Mouse (Mus musculus) lung, adult 2 months (tissue): ENCODE measurements around the gene Gm9774. TPM values are rescaled to one million over a fixed set of nuclear protein-coding genes. Genes with fewer than 3 reads are reported as not detected.

Experiments
- DNase-seq: peaks from one replicate; pipeline ENCODE4 v3.0.0; 2022
- H3K4me1 ChIP-seq: fragments of 200-500 bp; 2 replicates; pipeline ENCODE4 v1.6.1; 2011; ENCODE audit warnings: low read length; ENCODE audit not compliant: control insufficient read depth, insufficient read depth
- H3K4me3 ChIP-seq: fragments of 200-500 bp; replicated peaks from 2 replicates; pipeline ENCODE3; 2011; ENCODE audit warnings: low read depth, mild to moderate bottlenecking, control low read depth, low read length; ENCODE audit errors: extremely low read depth
- CTCF ChIP-seq: fragments of 200-500 bp; IDR thresholded peaks from 2 replicates; pipeline ENCODE4 v1.5.1; 2011; ENCODE audit warnings: mild to moderate bottlenecking, low read length, control low read depth; ENCODE audit not compliant: insufficient read depth
- POLR2A ChIP-seq: fragments of 200-500 bp; IDR thresholded peaks from 2 replicates; pipeline ENCODE4 v1.6.1; 2011; ENCODE audit warnings: low read depth, mild to moderate bottlenecking, control low read depth, low read length, borderline replicate concordance; ENCODE audit errors: extremely low read depth
- WGBS: fragments of 180-500 bp; shearing (Covaris S2); methylation state at CpG from one replicate; pipeline ENCODE4 v1.1.7; 2018; 5-methylcytosine and 5-hydroxymethylcytosine counted together
- polyA plus RNA-seq: library from polyadenylated mRNA; depleted of rRNA; stranded (reverse); fragments of >200 nt; gene quantifications from 2 replicates; pipeline ENCODE4 v1.2.3, GENCODE M21; 2012; rRNA removed

The Gm9774 gene
- polyA plus RNA-seq, result 5.0 and 6.3 TPM in 2 replicates

DNA sequence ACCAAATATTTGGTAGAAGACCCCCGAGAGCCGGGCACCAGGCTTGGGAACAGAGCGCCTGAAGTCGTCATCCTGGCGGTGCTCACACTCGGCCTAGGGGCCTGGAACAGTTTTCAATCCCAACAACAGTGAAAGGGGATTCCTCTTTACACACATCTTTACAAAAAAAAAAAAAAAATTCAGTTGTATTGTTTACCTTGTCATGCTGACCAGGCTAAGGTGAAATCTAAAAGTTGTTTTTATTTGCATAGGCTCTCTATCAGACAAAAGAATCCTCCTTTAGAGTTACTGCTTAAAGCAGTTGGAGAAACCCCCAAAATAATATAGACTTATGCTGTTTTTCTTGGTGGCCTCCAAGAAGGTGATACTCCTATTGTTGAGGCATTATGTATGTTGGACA lies at the start of gene Gm9774:
Gm9774 (minus strand) TSS at position 101 of the 400 bp plus-strand sequence.
- H3K4me1 ChIP-seq, result no peaks in the 10 kb centered on the region
- H3K4me3 ChIP-seq, result no peak within 1 kb of the TSS
- DNase-seq, result no peak
- TF ChIP-seq CTCF, result no peak
- no peak for TF ChIP-seq POLR2A
- 89% methylated on average over 6 of the region's 6 CpGs for WGBS

DNA sequence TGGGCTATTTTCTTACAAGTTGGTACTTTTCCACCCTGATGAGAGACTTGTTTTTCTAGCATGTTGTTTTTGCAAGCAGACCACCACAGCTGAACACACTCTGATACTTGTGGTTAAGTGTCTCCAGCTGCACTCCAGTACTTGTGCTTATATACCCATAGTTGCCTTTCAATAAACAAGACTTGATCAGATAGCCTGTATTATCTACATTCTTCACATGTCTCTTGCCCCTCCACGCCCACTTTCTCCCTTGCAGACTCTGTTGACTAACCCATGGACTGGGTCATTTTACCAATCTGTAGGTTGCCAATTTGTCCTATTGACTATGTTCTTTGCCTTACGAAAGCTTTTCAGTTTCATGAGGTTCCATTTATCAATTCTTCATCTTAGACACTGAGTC lies 40.9 kb upstream of the Gm9774 start:
- DNase-seq, result no peak
- WGBS, result 65% methylated on average over 2 of the region's 2 CpGs
- H3K4me3 ChIP-seq, result no peak overlapping the region
- TF ChIP-seq POLR2A (no peak), CTCF (no peak)
- H3K4me1 ChIP-seq, result no peaks in the 10 kb centered on the region

DNA sequence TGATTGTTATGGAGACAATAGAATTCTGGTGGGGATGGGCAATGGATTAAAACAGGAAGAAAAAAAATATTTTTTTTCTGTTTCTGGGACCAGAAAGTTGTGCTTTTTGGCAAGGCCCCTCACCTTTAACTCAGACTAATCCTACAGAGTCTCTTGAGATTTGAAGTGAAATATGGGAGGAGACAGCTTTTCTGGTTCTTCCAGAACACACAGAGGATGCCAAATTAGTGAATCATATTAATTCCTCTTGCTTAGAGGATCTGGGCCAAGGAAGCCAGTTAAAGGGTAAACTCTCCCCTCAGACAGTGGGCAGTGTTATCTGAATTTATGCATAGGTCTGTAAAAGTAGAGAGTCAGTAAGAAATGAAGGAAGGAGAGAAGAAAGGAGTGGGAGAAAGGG lies 38.2 kb upstream of the Gm9774 start:
- TF ChIP-seq POLR2A, result no peak
- no peak for TF ChIP-seq CTCF
- no peak for DNase-seq
- Histone ChIP-seq H3K4me1 (no peaks in the 10 kb centered on the region), H3K4me3 (no peak overlapping the region)

DNA sequence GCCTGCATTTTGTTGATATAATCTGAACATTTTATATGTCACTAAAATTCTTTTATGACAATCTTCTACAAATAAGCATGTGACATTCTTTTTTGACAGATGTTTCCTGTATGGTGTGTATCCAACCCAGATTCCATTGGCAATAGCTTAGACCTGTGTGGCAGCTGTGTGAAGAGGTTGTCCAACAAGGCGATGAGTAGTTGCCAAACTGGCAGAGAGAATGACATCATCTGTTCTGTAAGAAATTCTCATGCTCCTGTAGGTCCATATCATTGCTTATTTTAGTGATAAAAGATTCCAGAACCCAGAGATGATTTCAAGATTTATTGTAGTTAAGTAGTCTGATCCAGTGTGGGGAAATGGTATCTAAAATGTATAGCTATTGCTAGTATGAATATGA lies 37.4 kb upstream of the Gm9774 start:
- 55% methylated on average over 1 of the region's 1 CpGs for WGBS
- H3K4me3 ChIP-seq, result no peak overlapping the region
- no peaks in the 10 kb centered on the region for H3K4me1 ChIP-seq
- TF ChIP-seq POLR2A, result no peak
- no peak for TF ChIP-seq CTCF
- DNase-seq, result no peak

DNA sequence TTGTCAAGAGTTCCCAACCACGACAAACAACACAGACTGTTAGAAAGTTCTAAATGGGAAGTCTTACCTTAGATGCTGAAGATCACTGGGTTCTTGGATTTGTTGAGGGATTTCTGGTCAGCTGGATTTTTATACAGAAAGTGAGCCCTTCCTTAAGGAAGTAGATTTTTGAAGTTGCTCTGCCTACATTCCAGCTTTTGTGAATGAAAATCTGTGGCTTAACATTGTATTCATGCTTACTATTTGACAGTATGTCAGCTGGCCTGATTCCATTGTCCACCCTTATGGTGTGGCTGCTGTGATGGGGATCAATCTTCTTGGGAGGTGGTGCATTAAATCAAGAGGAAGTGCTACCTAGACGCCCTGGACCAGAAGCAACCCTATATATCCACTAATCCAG lies 29.4 kb upstream of the Gm9774 start, which contains the start of gene Sprr3:
Sprr3 (minus strand) TSS at position 101 of the 400 bp plus-strand sequence.
- TF ChIP-seq POLR2A (no peak), CTCF (no peak)
- 45% methylated on average over 2 of the region's 2 CpGs for WGBS
- no peak within 1 kb of the TSS for H3K4me3 ChIP-seq
- DNase-seq, result no peak
- no peaks in the 10 kb centered on the region for H3K4me1 ChIP-seq

DNA sequence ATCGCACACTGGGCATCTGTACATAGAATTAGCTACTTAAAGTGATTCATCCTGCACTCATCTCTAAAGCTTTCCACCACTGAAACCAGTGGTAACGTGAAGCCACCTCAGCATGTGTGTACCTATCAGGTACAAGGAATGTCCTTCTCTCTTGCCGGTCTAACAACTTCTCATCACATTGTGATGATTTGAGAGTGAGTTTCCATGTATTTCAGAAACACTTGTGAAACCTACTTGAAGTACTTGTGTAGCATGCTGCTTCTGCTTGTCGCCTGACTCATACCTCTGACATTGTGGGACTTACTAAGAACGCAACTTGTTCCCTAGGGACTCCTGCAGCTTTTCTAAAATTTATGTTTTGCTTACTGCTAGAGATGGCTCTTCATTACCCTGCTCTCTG lies 25.9 kb upstream of the Gm9774 start:
- Histone ChIP-seq H3K4me3 (no peak overlapping the region), H3K4me1 (no peaks in the 10 kb centered on the region)
- DNase-seq, result no peak
- TF ChIP-seq CTCF (no peak), POLR2A (no peak)
- 61% methylated on average over 5 of the region's 5 CpGs for WGBS

DNA sequence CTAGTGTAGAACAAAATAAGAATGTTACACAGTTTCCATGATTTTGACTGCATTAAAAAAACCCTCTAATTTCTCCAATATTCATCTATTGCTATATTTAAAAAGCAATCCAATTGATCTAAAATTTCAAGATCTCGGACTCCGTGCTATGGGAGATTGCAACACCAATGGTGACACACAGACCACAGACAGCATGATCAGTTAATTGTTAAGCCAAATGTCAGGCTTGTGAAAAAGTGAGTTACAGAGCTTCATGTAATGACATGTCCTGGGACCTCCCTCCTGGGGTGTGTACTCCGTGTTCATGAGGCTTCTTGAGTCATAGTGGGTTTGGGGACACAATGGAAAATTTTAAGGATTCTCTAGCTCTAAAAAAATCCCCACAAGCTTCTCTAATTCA lies 11.0 kb upstream of the Gm9774 start:
- WGBS, result 83% methylated on average over 3 of the region's 3 CpGs
- no peak for DNase-seq
- no peak for TF ChIP-seq CTCF
- no peak for TF ChIP-seq POLR2A
- Histone ChIP-seq H3K4me1 (no peaks in the 10 kb centered on the region), H3K4me3 (no peak overlapping the region)

DNA sequence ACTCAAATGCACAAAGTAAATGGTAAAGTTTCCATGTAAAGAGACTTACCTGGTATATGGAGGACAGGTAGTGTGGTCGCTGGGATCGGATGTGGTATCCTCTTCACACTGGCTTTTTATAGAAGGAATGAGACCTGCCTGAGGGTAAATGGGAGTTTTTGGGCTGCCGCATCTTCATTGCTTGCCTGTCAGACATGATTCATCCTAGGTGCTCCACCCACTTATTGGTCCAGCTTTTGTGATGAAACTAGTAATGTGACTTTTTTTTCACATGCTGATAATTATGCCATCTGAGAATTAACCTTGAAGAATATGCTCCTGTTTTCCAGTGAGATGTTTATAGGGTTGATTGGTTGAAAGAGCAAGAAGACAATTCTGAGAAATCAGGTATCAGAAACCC lies 9.5 kb upstream of the Gm9774 start, which contains the start of gene Sprr1b:
Sprr1b (minus strand) TSS at position 101 of the 400 bp plus-strand sequence.
- no peak within 1 kb of the TSS for H3K4me3 ChIP-seq
- no peaks in the 10 kb centered on the region for H3K4me1 ChIP-seq
- TF ChIP-seq CTCF (no peak), POLR2A (no peak)
- no peak for DNase-seq
- WGBS, result 90% methylated on average over 3 of the region's 3 CpGs

DNA sequence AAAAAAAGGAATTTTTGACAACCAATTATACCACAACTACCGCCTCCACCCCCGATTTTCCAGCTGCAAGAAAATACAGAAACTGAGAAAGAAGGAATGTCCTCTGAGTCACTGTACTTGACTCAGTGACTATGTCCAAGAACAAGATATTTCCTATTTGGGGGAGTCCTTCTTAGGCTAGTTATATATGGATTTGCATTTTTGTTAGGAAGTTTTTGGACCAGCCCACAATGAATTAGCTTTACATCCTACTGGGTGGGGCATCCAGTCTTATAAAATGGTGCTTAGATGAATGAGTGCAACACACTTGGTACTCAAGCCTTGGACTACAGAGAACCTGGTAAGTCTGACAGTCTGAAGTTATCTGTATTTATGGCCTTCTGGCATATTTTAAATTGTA lies 3.1 kb upstream of the Gm9774 start, which contains the start of gene Sprr2k:
Sprr2k (plus strand) TSS at position 301 of the 400 bp plus-strand sequence.
- no peaks in the 10 kb centered on the region for H3K4me1 ChIP-seq
- 89% methylated on average over 2 of the region's 2 CpGs for WGBS
- no peak within 1 kb of the TSS for H3K4me3 ChIP-seq
- no peak for DNase-seq
- TF ChIP-seq POLR2A (no peak), CTCF (no peak)

DNA sequence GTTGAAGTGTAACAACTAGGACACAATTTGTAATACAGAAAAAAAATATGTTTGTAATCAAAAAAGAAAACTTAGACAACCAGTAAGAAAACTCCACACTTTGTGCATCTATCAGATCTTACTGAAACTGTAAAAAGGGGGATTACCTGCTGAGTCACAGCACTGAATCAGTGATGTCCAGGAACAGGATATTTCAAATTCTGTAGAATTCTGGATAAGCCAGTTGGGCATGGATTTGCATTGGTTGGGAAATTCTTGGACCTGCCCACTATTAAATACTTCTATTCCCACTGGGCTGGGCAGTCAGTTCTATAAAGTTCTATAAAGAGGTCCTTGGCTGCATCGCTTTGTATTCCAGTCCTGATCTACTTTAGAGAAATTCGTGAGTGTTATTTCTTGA lies 11.4 kb downstream of the Gm9774 start, which contains the start of gene Sprr2j-ps:
Sprr2j-ps (plus strand) TSS at position 301 of the 400 bp plus-strand sequence.
- 88% methylated on average over 2 of the region's 2 CpGs for WGBS
- TF ChIP-seq POLR2A (no peak), CTCF (no peak)
- Histone ChIP-seq H3K4me1 (no peaks in the 10 kb centered on the region), H3K4me3 (no peak within 1 kb of the TSS)
- DNase-seq, result no peak
